Mouse (Mus musculus) kidney, adult 2 months (tissue): ENCODE data around the gene Rel. TPM values are rescaled to one million over a fixed set of nuclear protein-coding genes. Genes with fewer than 3 reads are reported as not detected.

Experiments used
- DNase-seq: peaks from one replicate; pipeline ENCODE4 v3.0.0; 2021
- H3K27ac ChIP-seq: fragments of 200-500 bp; 2 replicates; pipeline ENCODE4 v1.5.1; 2012; ENCODE audit warnings: low read depth, low read length, control low read depth, inconsistent platforms; ENCODE audit not compliant: insufficient read depth
- H3K27me3 ChIP-seq: fragments of 200-500 bp; replicated peaks from 2 replicates; pipeline ENCODE4 v1.6.1; 2012; ENCODE audit warnings: mild to moderate bottlenecking, moderate library complexity, low read length, inconsistent platforms; ENCODE audit not compliant: control insufficient read depth, insufficient read depth
- H3K36me3 ChIP-seq: fragments of 200-500 bp; 2 replicates; pipeline ENCODE4 v1.6.1; 2012; ENCODE audit warnings: mild to moderate bottlenecking, moderate library complexity, low read length, inconsistent platforms; ENCODE audit not compliant: control insufficient read depth, insufficient read depth
- H3K4me1 ChIP-seq: fragments of 200-500 bp; 2 replicates; pipeline ENCODE4 v1.6.1; 2011; ENCODE audit warnings: low read length; ENCODE audit not compliant: control insufficient read depth, insufficient read depth
- H3K4me3 ChIP-seq: fragments of 200-500 bp; 2 replicates; pipeline ENCODE4 v1.5.1; 2011; ENCODE audit warnings: mild to moderate bottlenecking, low read depth, low read length, control low read depth; ENCODE audit not compliant: insufficient read depth
- CTCF ChIP-seq: fragments of 200-500 bp; conservative IDR thresholded peaks from 2 replicates; pipeline ENCODE4 v1.5.1; 2011; ENCODE audit warnings: low read depth, mild to moderate bottlenecking, control low read depth, low read length, moderate library complexity, mixed read lengths; ENCODE audit not compliant: insufficient read depth, insufficient read length
- POLR2A ChIP-seq: fragments of 200-500 bp; IDR thresholded peaks from one replicate; pipeline ENCODE4 v1.6.1; 2011; ENCODE audit warnings: low read depth, low read length, control low read depth
- WGBS: fragments of 180-500 bp; shearing (Covaris S2); methylation state at CpG from one replicate; pipeline ENCODE4 v1.1.7; 2018; 5-methylcytosine and 5-hydroxymethylcytosine counted together
- polyA plus RNA-seq: library from polyadenylated mRNA; depleted of rRNA; stranded (reverse); fragments of >200 nt; gene quantifications from 2 replicates; pipeline ENCODE4 v1.2.3, GENCODE M21; 2012

Gene Rel
- polyA plus RNA-seq, 1 experiment: 1.3 TPM

DNA sequence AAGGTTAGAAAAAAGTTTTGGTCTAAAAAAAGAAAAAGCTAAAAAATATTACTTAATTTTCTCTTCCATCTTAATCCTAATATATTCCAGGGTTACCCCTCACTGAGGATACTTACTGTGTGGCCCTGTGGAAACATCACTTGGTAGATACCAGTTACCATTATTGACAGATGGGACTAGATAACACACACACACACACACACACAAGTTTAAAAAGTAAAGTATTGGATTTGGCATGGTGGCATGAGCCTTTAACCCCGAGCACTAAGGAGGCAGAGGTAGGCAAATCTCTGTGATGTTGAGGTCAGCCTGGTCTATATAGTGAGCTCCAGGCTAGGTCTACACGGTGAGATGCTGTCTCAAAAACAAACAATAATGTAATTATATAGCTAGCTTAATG is 42.6 kb downstream of the Rel start:
- TF ChIP-seq CTCF (no peak), POLR2A (no peak)
- H3K4me3 ChIP-seq: no peak overlapping the region
- H3K27me3 ChIP-seq: no peaks in the 10 kb centered on the region
- no peaks in the 10 kb centered on the region for H3K4me1 ChIP-seq
- no peak for DNase-seq
- no peak overlapping the region for H3K27ac ChIP-seq
- WGBS: 86% methylated on average over 2 of the region's 2 CpGs
- peaks cover 6% of the 10 kb centered on the region for H3K36me3 ChIP-seq

GRCm38 (mm10) chr11:23726441-23726840 is 44.3 kb downstream of the Rel start:
- DNase-seq: no peak
- Histone ChIP-seq H3K27me3 (no peaks in the 10 kb centered on the region), H3K36me3 (peaks cover 6% of the 10 kb centered on the region), H3K4me3 (no peak overlapping the region), H3K27ac (no peak overlapping the region), H3K4me1 (no peaks in the 10 kb centered on the region)
- no peak for TF ChIP-seq CTCF
- no peak for TF ChIP-seq POLR2A
- 97% methylated on average over 2 of the region's 2 CpGs for WGBS

DNA sequence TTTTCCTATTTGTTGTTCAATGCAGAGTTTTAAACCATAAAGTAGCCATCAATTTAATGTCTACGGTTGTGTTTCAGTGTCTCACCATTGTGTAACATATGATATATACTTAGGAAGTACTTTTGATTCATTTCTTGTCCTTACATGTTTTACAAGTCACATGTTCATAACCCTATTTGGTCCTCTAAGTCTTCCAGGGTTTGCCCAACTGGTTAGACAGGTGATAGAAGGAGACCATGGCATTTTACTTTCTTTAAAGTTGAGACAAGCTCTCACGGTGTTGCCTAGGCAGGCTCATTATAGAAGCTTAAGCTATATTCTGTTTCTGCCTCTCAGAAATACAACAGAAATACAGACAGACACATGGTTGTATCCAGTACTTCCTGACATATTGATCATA is 44.9 kb downstream of the Rel start:
- Histone ChIP-seq H3K4me1 (no peaks in the 10 kb centered on the region), H3K27ac (no peak overlapping the region), H3K4me3 (no peak overlapping the region), H3K36me3 (peaks cover 5% of the 10 kb centered on the region), H3K27me3 (no peaks in the 10 kb centered on the region)
- 91% methylated on average over 2 of the region's 2 CpGs for WGBS
- no peak for DNase-seq
- TF ChIP-seq CTCF (no peak), POLR2A (no peak)

DNA sequence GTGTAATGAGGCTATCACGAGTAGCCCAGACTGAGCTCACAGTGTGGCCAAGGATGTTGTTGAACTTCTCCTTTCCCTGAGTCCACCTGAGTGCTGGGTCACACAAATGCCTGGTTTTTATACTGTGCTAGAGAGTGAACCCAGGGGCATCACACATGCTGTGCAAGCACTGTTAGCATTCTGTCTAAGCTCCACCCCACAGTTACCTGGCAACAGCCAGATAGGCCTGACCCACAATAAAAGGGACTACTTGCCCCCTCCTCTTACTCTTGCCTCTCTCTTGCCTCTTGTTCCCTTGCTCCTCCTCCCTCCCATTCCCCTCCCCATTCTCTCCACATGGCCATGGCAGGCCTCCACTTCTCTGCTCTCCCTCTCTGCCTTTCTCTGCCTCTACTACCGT is 48.4 kb downstream of the Rel start:
- WGBS: 38% methylated on average over 2 of the region's 2 CpGs
- no peak overlapping the region for H3K27ac ChIP-seq
- no peaks in the 10 kb centered on the region for H3K27me3 ChIP-seq
- TF ChIP-seq CTCF (no peak), POLR2A (no peak)
- no peak overlapping the region for H3K4me3 ChIP-seq
- peaks cover 6% of the 10 kb centered on the region for H3K36me3 ChIP-seq
- no peaks in the 10 kb centered on the region for H3K4me1 ChIP-seq
- DNase-seq: no peak

DNA sequence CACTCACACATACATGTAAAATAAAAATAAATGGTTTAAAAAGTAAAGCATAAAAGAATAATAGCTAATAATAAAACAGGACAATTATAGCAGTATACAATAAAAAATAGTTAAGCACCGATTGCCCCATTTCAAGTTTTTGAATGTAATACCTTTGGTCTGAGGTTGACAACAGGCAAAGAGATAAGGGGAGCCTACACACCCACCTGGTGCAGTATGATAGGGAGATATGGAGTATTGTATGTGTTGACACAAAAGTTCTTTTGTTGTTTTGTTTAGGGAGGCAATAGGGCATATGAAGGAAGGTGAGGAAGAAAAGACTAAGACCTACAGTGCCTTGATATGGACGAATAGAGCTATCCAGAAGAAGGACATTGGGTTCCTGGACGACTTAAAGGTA is 50.9 kb downstream of the Rel start:
- Histone ChIP-seq H3K4me3 (no peak overlapping the region), H3K4me1 (no peaks in the 10 kb centered on the region), H3K36me3 (peaks cover 4% of the 10 kb centered on the region), H3K27ac (no peak overlapping the region), H3K27me3 (no peaks in the 10 kb centered on the region)
- DNase-seq: no peak
- TF ChIP-seq CTCF: no peak
- no peak for TF ChIP-seq POLR2A
- 88% methylated on average over 3 of the region's 3 CpGs for WGBS

- WGBS: 91% methylated on average over 2 of the region's 2 CpGs
- peaks cover 7% of the 10 kb centered on the region for H3K36me3 ChIP-seq
These were observed 51.9 kb downstream of the Rel start for GRCm38 (mm10) chr11:23718856-23719255.

DNA sequence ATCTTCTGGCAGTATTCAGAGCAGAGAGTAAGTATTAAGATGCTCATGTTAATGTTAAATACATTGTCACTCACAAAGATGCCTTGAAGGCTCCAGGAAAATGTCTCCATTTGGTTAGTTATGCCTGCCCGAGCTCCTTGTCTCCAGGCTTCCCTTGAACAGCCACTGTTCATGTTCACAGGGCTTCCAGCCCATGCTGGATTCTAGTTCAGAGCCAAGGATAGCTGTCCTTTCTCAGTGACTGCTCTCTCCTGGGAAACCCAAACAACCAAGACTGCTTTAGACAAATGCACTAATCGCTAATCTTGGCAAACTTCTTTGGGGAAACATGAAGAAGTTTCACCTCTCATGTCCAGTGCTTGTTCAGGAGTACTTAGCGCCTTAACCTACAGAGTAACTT is 58.5 kb downstream of the Rel start:
- H3K4me1 ChIP-seq: no peaks in the 10 kb centered on the region
- WGBS: 91% methylated on average over 3 of the region's 3 CpGs
- DNase-seq: no peak

More at GRCm38 (mm10) chr11:23718856-23719255, 51.9 kb downstream of the Rel start:
- Histone ChIP-seq H3K27ac (no peak overlapping the region), H3K27me3 (no peaks in the 10 kb centered on the region), H3K4me3 (no peak overlapping the region), H3K4me1 (no peaks in the 10 kb centered on the region)
- no peak for DNase-seq
- TF ChIP-seq POLR2A (no peak), CTCF (no peak)

More for the DNA sequence above, 58.5 kb downstream of the Rel start:
- H3K27ac ChIP-seq: no peak overlapping the region
- peaks cover 10% of the 10 kb centered on the region for H3K36me3 ChIP-seq
- no peaks in the 10 kb centered on the region for H3K27me3 ChIP-seq
- TF ChIP-seq POLR2A: no peak
- H3K4me3 ChIP-seq: no peak overlapping the region
